Mouse (Mus musculus): ENCODE measurements around the gene Lgals3bp.
"Not testable (repeated sequence)": the region's sequence is repeated elsewhere in the genome, so short reads cannot be mapped to it uniquely, and the experiment has no call there.

Lgals3bp gene

DNA sequence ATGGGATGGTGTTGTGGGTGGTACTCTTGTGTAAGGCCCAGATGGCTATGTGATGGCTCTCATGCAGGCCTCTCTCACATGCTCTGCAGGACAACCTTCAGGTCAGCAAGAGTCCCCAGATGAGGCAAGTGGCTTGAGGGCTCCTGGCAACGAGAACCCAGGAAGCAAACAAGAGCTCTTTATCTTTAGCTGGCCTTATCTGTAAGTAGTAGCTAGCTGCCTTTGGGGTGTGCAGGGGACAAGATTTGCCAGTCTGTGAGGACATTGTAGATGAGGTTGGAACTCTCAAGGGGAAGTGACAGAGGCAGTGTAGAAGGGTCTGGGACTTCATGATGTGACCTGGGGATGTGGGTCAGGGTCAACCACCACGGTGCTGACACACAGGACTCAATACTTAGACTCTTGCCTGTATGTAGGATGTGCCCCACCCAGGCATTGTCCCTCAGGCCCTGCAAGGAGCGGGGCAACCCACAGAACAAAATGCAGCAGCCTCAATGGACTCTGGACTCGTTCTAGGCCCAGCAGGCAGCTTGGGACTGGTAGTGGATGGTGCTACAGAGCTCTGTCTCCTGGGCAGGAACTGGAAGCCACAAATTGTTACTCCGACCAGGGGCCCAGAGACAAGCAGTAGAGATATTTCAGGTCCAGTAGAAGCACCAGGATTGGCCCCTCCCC lies 1.9 kb downstream of the Lgals3bp start:
- no peak for DNase-seq

DNA sequence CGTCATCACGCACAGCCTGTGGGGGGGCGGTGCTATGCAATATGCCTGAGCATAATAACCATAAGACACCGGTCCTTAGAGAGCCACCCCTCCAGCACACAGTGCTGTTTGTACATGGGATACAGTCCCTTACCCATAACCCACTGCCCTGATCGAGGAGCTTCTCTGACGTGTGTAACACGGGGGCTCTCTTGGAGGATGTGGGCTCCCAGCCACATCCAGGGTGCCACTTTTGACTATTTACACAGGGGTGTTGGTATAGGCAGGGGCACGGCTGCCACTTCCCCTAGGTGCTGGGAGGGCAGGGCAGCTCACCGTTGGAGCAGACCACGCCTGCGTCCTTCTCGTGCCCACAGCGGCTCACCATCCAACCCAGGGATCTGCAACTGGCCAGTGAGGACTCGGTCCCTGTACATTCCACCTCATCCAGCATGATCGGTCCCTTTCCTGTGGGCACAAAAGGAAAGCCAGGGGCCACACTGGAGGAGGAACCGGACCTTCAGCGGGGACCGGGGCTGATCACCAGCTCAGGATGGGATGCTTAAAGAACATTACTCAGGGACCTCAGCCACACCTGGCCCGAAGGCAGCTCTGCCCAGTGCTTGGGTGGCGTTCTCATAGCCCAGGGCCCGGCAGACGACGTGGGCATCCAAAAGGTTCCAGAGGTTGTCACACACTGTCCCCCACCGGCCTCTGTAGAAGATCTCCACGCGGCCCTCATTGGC lies 3.9 kb downstream of the Lgals3bp start:
- no peak for DNase-seq

DNA sequence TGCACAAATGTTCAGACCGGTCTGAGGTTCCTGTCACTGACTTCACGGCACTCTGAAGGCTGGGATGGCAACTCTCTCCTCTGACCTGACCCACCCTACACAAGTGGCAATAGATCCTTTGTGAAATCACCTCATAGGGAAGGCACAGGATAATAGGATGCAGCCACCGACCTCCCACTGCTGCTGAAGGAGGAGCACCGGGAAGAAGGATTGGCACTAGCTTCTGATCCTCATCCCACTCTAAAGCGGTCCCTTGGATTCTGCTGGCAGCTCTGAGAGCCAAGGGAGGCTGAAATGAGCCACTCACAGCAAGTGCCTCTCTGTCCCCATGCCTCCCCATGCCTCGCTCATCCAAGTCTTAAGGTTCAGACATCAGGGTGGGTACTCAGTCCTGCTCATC lies 7.4 kb downstream of the Lgals3bp start:
- DNase-seq = no peak

DNA sequence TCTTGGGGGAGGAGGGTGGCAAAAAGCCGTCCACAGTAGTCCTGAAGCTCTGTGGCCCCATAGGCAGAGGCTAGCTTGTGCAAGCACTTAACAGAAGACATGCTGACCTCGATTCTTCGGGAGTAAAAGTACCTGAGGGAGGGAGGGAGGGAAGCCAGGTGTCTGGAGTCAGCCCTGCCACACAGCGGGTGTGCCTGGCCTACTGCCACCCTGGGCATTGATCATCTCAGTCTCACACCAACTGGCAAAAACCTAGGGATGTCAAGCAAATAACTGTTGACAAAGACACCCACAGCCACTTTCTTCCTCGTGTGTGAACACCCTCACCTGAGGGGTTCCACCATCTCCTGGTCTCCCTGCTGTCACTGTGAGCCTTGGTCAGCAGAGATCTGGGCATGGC lies 7.9 kb downstream of the Lgals3bp start:
- DNase-seq = no peak

DNA sequence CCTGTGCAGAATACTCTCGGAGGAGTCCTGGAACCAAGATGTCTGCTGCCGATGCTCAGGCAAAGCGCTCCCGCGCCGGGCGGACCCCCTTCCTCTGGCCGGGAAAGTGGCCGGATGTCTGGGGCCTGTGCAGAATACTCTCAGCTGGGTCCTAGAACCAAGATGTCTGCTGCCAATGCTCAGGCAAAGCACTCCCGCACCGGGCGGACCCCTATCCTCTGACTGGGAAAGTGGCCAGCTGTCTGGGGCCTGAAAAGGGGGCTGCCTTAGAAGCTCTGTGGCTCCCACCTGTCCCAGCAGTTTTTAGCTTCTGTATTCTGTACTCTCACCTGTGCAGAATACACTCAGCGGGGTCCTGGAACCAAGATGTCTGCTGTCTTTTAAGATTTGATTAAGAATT lies 14.1 kb downstream of the Lgals3bp start:
- DNase-seq = not testable (repeated sequence)

DNA sequence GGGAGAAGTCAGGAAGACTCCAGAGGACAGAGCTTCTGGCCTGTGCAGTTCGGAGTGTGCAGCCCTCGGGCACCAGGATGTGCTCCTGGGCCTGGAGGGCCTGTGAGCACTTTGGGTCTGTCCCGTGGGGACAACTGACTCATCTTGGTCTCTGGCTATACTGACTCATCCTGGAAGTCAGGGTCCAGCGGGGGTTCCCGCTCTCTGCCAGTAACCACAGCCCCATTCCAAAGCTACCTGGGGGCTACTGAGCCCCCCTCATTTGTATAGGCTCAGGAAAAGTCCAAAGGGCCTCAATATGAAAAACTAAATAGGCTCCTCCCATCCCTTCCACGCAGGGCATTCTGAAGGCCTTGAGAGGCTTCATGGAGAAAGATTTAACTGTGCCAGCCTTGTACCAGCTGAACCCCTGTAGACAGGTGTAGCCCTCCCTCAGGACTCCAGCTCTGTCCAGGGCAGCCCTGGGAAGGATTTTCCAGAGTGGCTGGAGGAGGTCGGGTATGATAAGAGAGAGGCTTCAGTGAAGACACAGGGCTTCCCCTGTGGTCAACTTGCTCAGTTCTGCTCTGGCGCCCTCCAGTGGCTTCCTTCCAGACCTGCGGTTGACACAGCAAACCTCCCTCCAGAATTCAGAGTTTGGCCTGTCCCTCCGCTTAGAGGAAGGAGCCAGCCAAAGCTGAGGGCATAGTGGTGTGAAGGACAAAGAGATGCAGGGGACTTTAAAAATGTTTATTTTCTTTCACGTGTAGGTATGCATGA lies 22.5 kb downstream of the Lgals3bp start:
- DNase-seq = peak; percentile 70

DNA sequence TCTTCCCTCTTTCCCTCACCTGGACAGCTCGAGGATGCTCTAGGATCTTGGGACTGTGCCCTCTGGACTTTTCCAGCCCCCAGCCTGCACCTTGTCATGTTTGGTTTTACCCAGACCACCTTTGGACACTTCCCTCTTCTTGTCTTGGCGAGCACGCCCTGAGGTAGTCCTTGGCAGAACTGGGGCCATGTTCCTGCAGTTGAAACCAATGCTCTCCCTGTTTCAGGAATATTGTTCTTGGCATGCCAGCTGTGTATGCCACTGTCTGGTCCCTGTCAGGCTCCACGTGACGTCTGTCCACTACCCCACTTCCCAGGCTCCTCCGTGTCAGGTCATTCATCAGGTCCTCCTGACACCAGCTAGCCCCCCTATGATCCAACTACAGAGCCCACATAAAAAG lies 23.2 kb downstream of the Lgals3bp start:
- no peak for DNase-seq

DNA sequence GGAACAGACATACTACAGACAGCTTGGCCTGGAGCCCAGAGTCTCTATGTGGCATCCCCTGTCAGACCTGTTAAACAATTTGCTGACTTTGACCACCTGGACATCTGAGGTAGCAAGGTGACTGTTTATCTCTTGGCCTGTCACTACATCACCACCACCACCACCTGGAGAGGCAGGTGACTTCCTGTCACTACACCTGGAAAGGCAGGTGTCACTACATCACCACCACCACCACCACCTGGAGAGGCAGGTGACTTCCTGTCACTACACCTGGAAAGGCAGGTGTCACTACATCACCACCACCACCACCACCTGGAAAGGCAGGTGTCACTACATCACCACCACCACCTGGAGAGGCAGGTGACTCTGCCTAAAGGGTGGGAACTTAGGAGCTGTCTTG lies 25.6 kb downstream of the Lgals3bp start:
- DNase-seq = not testable (repeated sequence)

DNA sequence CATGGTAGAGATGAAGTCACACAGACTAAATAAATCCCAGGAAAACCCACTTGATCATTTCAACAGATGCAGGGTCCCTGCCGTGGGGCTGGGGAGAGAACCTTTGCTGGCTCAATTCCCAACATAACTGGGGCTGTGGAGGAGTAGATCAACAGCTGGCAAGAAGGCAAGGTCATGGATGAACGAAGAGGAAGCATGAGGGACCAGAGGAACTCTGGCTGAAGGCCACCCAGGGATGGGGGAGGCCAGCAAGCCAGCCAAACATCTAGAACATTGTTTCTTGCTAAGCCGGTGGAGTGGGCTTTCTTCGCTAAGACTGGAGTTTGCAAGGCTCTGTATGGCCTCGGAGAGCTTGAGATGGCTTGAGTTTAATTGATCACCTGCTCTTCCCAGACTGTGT lies 26.0 kb downstream of the Lgals3bp start:
- no peak for DNase-seq

DNA sequence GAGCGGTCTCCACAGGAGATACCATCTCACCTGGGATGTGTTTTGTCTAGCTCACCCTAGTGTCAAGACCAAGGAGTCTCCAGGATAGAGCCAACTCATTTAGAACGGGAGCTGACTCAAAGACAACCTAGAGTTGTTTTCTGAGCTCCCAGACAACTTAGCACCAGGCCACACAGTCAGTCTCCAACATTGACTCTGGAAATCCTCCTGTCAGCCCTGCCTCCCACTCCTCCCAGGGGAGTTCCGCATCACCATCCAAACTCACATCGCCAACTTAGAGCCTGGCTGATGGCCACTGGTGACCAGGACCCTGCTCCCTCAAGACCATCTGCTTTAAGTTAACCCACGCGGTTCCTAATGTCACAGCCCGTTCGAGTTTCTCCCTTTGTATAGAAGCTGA lies 26.4 kb downstream of the Lgals3bp start:
- no peak for DNase-seq

DNA sequence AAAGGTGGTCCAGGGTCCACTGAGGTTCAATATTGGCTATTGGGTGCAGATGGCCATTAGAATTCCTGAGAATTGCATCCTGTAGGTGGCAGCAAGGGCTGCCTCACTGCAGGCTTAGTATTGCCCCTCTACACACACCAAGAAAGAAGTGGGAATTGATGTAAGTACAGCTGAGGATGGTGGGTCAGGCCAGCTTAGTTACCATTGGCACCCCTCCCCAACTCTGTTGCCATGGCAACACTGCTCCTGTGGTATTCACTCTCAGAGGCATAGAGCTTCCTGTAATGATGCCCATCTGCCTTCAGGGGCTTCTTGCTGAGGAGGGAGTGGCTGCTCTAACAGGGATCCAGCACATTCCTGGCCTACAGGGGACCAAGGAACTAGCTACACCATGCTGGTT lies 26.9 kb downstream of the Lgals3bp start:
- DNase-seq = no peak

DNA sequence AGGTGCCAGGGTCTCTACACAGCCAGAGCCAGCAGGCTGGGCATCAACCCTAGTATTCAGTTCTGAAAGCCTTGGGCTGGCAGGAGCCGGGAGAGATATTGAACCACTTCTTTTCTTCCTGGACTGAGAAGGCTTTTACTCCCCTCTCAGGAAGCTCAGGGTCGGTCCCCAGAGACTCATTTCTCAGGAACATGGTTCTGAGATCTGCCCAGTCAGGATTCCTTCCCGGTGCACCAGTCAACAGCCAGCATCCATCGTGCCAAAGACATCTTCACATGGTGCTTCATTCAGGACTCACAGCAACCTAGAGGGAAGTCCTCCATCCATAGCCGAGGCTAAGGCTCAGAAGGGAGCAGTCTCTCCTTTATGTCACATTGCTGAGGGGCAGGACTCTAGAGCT lies 27.4 kb downstream of the Lgals3bp start:
- DNase-seq = no peak

DNA sequence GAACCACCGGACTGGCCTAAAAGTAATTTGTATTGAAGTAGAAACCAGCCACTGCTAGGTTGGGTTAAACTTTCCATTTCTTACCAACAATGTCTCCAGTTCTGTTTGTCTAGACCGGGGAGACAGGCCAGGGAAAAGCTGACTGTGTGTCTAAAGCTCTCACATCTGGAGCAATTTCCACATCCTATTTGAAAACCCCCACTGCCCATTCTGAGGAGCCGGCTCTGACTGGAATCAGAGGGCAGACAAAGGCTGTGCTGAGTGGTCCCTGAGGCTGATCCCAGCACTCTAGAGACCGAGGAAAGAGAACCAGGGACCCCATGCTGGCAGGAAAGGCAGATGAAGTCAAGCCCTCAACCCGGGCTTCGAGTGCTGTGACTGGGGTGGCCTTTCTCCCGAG lies 29.3 kb downstream of the Lgals3bp start:
- DNase-seq = no peak

DNA sequence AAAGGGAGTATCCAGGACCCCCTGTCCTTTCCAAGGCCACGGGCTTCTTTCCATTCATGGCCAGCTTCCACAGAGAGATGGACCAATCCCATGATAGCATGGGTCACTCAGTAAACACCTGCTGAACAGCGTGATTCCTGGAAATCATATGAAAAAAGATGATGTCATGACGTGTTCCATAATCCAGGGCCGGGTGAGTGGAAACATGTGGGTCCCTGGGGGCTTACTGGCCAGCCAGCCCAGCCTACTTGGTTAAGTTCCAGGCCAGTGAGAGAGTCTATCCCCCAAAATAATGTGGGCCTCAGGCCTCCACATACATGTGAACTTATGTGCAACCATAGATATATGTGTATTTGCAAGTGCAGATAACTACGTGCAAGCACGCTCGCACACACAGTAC lies 30.0 kb downstream of the Lgals3bp start:
- no peak for DNase-seq

DNA sequence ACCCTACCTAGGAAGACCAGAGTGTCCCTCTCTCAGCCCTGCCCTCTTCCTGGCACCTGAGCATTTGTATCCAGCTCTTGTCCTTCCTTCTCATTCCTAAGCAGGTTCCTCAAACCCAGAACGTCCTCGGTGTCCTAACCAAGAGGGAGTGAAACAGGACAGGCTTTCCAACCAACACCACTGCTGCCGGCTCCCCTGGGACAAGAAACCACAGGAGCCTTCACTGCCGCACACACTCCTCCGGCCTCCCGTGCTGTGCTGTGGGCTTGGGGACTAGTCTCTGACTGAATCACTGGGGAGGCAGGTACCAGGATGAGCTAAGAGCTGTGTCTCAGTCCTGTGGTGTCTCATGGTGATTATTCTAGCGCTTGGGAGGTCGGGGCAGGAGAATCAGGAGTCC lies 32.2 kb downstream of the Lgals3bp start:
- no peak for DNase-seq

DNA sequence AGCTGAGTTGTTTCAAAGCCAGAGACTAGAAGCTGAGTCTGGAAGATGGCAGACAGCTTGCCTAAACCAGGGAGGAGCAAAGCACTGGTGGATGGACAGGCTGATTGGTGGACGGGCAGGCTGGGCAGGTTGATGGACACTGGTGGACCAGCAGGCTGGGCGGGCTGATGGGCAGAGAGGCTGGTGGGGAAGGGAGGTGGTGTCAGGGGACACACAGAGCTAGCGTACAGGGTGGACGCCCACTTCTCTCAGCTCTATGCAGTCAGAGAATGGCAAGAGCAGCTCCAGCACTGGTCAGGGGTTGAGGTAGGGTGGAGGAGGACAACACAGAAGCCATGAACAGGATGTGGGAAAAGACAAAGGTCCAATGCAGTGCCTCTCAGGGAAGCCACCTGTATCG lies 32.6 kb downstream of the Lgals3bp start:
- no peak for DNase-seq

DNA sequence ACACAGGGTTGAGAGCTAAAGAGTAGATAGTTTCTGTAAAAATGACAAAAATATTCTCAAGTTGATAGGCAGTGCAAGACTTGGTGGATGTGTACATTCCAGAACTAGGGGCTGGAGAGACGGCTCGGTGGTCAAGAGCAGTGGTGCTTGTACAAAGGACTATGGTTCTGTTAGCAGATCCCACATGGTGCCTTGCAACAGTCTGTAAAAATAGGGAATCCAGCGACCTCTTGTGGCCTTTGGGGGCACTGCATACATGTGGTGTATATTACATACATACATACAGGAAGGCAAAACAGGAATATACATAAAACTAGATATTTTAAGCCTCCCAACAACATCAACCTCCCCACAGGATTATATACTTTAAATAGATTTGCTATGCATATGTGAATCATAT lies 33.6 kb downstream of the Lgals3bp start:
- DNase-seq = no peak

DNA sequence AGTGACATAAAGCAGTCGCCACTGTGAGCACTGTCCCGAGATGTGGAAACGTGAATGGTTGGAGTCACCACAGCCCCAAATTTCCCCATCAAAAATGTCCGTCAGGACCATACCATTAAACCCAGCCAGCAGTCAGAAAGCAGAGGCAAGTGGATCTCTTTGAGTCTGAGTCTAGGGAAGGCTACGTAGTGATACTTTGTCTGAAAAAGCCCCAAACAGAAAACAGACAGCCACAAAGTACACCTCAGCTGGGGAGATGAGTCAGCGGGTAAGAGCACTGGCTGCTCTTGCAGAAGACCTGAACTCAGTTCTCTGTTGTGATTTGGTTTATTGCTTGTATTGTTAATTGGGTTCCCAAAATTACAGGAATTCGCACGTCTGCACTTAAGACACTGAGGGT lies 35.3 kb downstream of the Lgals3bp start:
- no peak for DNase-seq

DNA sequence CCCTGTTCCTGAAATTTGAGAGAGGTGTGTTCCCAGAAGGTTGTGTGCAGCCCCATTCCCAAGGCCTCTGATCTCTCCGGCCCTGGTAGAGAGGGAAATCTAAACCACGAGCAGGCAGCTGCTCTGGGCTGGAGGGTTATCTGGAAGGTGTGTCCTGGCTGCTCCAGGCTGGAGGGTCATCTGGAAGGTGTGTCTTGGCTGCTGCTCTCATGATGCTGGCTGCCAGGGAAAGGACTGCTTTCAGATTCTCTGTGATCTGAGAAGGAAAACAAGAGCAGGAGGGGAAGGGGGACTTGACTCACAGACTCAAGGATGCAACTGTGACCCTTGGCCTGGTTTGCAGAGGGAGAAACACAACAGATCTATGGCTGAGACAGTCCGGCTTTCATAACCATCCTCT lies 35.8 kb downstream of the Lgals3bp start:
- no peak for DNase-seq

DNA sequence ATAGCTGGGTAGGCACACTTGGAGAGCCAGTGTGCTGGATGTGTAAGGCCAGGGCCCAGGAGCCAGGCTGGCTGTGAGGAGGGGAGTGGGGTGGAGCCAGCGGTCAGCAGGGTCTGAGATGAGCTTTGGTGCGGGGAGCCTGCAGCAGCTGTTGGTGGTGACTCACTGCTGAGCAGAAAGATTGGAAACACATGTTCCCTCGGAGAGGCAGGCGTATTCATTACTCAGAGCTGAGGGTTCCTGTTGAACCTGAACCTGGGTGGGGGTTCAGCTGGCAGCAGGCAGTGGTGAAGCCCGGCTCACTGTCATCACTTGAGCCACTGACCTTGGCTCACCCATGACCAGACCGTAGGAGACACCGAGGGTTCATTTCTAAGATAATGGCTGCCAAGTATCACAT lies 36.7 kb downstream of the Lgals3bp start:
- peak; percentile 45 for DNase-seq

DNA sequence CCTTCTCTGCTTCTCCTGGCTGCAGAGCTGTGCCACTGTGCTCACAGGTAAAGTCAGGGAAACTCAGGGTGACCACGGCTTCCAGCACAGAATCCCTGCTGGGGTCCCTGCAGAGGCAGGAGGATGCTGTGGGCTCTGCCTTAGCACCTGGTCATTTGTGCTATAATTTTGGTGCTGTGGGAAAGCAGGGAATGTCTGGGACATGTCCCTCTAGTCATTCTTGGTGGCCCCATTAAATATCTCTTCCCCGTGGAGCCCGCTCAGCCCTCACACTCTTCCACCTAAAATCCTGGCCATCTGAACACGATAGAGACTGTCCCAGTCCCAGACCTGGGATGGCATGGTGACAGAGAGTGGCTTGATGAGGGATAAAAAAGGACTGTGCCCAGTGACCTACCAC lies 37.9 kb downstream of the Lgals3bp start:
- DNase-seq = no peak

DNA sequence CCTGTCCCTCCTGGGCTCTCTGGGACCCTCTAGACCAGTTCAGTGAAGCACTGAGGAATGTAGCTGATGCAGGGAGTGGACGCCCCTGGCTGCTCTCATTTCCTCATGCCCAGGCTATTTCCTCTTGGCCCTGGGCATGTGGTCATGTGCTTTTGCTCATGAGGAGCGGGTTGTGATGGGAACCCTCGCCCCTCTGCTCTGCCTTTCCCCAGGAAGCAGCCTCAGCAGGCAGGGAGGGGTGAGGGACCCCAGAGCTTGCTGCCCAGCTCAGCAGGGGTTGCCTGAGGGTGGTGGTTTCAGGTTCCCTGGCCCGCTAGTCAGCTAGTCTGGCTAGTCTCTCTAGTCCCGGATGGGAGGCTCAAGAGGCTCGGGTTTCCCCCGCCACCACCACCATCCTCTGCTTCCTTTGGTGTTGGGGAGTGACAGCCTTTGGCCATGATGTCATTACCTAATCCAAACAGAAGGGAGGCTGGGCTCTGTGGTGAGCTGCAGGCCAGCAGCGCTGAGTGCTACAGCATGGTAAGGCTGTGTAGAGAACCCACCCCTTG lies 38.8 kb downstream of the Lgals3bp start:
- DNase-seq = no peak

DNA sequence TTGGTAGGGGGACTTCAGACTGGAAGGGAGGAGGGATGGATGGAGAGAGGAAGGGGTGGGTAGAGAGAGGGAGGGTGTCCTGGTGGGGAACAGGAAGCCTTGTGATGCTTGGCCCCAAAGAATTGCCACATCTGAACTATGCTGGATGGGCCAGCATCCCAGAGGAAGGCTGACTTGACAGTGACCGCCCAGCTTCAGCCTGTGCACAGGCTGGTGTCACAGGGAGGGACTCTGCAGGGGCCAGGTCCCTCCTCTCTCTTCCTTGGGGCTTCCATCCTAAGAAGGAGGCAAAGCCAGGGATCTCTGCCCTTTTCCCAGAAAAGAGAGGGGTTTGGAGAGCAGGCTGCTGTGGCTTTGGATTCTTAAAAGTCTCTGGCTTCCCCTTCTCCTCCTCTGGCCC lies 39.4 kb downstream of the Lgals3bp start:
- no peak for DNase-seq

DNA sequence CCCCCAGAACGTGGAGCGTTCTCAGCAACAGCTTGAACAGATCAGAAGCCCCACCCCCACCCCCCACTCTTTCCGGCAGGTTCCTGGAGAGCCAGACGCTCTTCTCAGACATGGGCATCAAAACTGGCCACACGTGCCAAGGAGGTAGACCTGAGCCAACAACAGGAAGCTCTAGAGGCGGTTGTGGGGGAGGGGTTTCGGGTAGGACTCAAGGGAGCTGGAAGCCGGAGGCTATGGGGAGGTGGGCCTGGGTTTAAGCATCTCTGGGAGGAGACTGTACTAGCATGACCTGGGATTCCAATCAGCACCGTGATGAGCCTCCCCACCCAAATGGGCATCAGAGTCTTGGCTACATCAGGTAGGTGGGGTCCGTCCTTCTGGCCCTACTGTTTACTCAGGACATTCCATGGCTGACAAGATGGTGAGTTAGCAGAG lies 41.0 kb downstream of the Lgals3bp start:
- DNase-seq = no peak

All from right cerebral cortex, postnatal 25 days (tissue).